Mouse (Mus musculus) small intestine, adult 2 months (tissue): Measurements from ENCODE around the gene Asb15. TPM values are rescaled to one million over a fixed set of nuclear protein-coding genes. Genes with fewer than 3 reads are reported as not detected.

Source experiments
- H3K27ac ChIP-seq: fragments of 200-500 bp; 2 replicates; pipeline ENCODE4 v1.5.1; 2012; ENCODE audit warnings: low read depth, low read length, control low read depth, inconsistent platforms; ENCODE audit not compliant: insufficient read depth
- H3K27me3 ChIP-seq: fragments of 200-500 bp; 2 replicates; pipeline ENCODE4 v1.6.1; 2012; ENCODE audit warnings: mild to moderate bottlenecking, moderate library complexity, low read length, inconsistent platforms; ENCODE audit not compliant: control insufficient read depth, insufficient read depth
- H3K36me3 ChIP-seq: fragments of 200-500 bp; 2 replicates; pipeline ENCODE4 v1.6.1; 2012; ENCODE audit warnings: mild to moderate bottlenecking, low read length, control low read depth, inconsistent platforms; ENCODE audit not compliant: control insufficient read depth, insufficient read depth
- H3K4me1 ChIP-seq: fragments of 200-500 bp; 2 replicates; pipeline ENCODE4 v1.6.1; 2012; ENCODE audit warnings: low read length, inconsistent platforms, mixed read lengths; ENCODE audit not compliant: control insufficient read depth, insufficient read depth, insufficient read length
- H3K4me3 ChIP-seq: fragments of 200-500 bp; 2 replicates; pipeline ENCODE4 v1.5.1; 2012; ENCODE audit warnings: low read depth, mild to moderate bottlenecking, control low read depth, inconsistent platforms, low read length, moderate library complexity
- CTCF ChIP-seq: fragments of 200-500 bp; IDR thresholded peaks from 2 replicates; pipeline ENCODE4 v1.5.1; 2012; ENCODE audit warnings: low read depth, mild to moderate bottlenecking, control low read depth, inconsistent platforms, low read length, moderate library complexity, mixed read lengths; ENCODE audit not compliant: insufficient replicate concordance, insufficient read length; ENCODE audit errors: extremely low read depth
- POLR2A ChIP-seq: fragments of 200-500 bp; IDR thresholded peaks from 2 replicates; pipeline ENCODE4 v1.6.1; 2012; ENCODE audit warnings: low read depth, mild to moderate bottlenecking, control low read depth, inconsistent platforms, low read length, moderate library complexity
- WGBS: fragments of 180-500 bp; shearing (Covaris S2); methylation state at CpG from one replicate; pipeline ENCODE4 v1.1.7; 2018; 5-methylcytosine and 5-hydroxymethylcytosine counted together
- polyA plus RNA-seq: library from polyadenylated mRNA; depleted of rRNA; stranded (reverse); fragments of >200 nt; gene quantifications from 2 replicates; pipeline ENCODE4 v1.2.3, GENCODE M21; 2012

Asb15 gene
- polyA plus RNA-seq, 1 experiment, result not detected

DNA sequence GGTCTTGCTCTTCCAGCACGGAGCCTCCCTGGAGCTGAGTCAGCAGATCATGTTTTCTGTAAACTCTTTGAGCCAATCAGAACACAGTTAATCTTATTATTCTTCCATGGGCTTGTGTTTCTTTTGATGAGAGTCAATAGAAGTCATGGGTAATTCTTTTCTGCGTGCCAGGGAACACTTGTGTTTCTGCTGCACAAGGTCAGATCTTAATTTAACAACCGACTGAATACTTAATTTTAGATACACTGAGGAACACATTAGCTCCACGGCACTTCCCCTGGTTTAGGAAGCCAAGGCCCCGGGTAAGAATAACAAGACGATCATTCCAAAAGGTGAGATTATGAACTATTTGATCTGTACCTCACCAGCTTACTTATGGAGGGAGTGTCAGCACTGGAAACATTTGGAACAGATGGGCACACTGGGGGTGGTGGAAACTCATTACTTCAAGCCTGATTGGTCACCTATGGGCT is 15.2 kb downstream of the Asb15 start:
- no peak overlapping the region for H3K4me3 ChIP-seq
- H3K4me1 ChIP-seq, result peaks cover 4% of the 10 kb centered on the region; the same call in 1 of the 2 replicates
- WGBS, result 75% methylated on average over 6 of the region's 6 CpGs
- no peaks in the 10 kb centered on the region for H3K27me3 ChIP-seq
- TF ChIP-seq CTCF (no peak), POLR2A (no peak)
- no peaks in the 10 kb centered on the region for H3K36me3 ChIP-seq
- H3K27ac ChIP-seq, result no peak overlapping the region

DNA sequence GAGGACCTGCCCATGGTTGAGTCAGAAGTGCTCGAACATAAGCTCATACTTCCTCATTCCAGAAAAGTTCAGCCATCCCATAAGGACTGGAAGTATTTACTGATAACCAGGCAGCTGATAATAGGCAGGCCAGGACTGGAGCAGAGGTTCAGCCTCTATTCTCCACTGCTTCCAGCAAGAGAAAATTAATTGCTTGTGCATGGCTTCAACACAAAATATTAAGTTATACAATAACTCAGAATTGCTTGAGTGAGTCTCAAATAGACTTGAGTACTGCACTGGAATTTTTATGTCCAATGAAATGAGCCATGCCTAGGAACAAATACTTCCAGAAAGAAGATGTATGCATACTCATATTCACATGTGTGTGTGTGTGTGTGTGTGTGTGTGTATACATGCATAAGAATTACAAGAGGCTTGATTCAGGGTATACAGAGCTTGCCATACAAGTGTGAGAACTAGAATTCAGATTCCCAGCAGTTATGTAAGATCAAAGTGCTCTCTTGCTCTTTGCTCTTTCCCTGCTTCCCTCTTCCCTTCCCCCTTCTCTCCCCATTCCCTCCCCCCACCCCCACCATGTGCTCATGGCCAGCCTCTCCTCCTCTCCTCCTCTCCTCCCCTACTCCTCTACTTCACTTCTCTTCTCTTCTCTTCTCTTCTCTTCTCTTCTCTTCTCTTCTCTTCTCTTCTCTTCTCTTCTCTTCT is 18.9 kb downstream of the Asb15 start:
- 15% methylated on average over 1 of the region's 1 CpGs for WGBS
- no peaks in the 10 kb centered on the region for H3K36me3 ChIP-seq
- no peaks in the 10 kb centered on the region for H3K27me3 ChIP-seq
- TF ChIP-seq POLR2A (no peak), CTCF (no peak)
- no peak overlapping the region for H3K4me3 ChIP-seq
- H3K27ac ChIP-seq, result no peak overlapping the region
- H3K4me1 ChIP-seq, result peaks cover 4% of the 10 kb centered on the region; the same call in 1 of the 2 replicates

DNA sequence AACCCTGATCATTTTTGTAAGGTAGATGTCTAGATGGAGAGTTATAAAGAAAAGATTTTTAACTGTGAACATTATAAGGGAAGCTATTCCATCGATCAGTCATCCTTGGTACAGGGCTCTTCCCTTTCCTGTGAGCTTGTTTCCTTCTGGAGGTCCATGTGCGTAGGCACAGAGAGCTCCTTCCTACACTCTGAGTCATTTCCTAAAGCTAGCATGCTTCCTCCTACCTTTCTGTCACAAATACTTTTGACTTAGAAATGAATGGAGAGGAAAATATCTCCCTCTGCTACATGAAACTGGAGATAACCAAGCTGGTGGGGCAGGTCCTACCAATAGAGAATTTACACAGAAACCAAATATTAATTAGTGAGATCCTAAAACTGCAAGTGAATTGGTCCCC is 21.9 kb downstream of the Asb15 start:
- Histone ChIP-seq H3K27ac (no peak overlapping the region), H3K4me1 (peaks cover 4% of the 10 kb centered on the region; the same call in 1 of the 2 replicates), H3K36me3 (no peaks in the 10 kb centered on the region), H3K27me3 (no peaks in the 10 kb centered on the region), H3K4me3 (no peak overlapping the region)
- WGBS, result 76% methylated on average over 2 of the region's 2 CpGs
- TF ChIP-seq POLR2A, result no peak
- TF ChIP-seq CTCF, result no peak

DNA sequence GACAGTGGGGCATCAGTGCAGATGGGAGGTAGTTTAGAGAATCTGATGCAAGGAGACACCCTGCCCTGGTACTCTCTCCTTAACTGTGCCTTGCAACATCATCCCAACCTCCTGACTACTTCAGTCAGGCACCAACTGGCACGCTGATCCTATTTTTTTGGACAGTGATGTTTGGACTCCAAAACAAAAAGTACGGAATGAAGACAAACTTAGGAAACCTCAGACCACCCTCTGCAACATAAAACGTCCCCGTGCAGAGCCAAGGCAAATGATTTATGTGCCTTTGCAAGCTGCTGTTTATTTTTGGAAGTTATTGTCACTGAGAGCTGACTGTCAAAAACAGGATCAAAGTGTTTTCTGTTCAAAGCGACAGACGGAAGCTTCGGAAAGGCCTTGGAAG is 24.1 kb downstream of the Asb15 start:
- 63% methylated on average over 7 of the region's 7 CpGs for WGBS
- H3K36me3 ChIP-seq, result no peaks in the 10 kb centered on the region
- no peak overlapping the region for H3K27ac ChIP-seq
- H3K4me1 ChIP-seq, result no peaks in the 10 kb centered on the region
- no peaks in the 10 kb centered on the region for H3K27me3 ChIP-seq
- no peak for TF ChIP-seq POLR2A
- no peak for TF ChIP-seq CTCF
- H3K4me3 ChIP-seq, result no peak overlapping the region

DNA sequence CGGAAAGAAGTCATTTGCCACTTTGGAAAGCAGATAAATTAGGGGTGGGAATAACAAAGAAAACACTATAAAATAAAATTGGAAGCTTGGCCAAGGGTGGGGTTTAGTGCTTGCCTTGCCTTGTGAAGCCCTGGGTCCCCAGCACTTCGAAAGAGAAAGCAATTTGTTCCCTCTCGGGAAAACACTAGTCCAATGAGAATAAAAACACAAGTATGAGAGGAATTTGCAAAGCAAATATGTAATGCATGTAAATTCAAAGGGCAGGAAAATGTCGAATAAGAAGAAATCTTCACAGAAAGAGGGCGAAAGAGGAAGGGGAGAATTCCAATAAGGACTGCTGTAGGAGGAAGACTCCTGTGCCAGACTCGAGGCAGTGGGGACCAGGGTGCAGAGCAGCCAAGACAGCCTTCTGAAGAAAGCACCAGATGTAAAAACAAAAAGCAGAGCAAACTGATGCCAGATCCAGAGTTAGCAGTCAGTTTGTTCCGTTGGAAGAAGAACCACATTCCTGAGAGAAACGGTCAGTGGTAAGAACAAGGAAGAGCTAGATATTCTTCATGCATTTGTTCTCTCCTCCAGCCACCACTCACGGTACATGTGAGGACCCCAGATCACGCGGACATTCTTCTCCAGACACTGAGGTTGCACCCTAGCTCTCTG is 26.6 kb downstream of the Asb15 start:
- Histone ChIP-seq H3K36me3 (no peaks in the 10 kb centered on the region), H3K27ac (no peak overlapping the region), H3K4me3 (no peak overlapping the region), H3K4me1 (no peaks in the 10 kb centered on the region), H3K27me3 (no peaks in the 10 kb centered on the region)
- no peak for TF ChIP-seq CTCF
- no peak for TF ChIP-seq POLR2A
- 39% methylated on average over 11 of the region's 11 CpGs for WGBS

DNA sequence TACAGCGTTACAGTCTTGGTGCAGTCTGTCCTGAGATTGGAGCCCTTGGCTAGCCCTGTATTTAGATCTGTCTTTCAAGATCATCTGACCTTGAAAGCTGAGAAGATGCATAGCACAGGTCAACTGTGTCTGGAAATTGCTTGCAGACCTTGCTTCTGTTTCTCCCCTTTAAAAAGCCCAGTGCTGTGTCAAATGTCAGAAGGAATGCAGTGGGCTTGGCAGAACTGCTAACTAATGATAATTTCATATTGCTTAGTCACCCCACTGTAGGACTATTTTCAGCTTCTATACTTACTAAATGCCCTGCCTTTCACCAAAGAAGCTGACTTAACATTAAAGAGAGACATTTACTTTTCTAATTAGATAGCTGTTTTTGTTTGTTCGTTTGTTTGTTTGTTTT is 27.5 kb downstream of the Asb15 start:
- H3K4me1 ChIP-seq, result no peaks in the 10 kb centered on the region
- H3K27me3 ChIP-seq, result no peaks in the 10 kb centered on the region
- no peak overlapping the region for H3K4me3 ChIP-seq
- WGBS, result 79% methylated on average over 2 of the region's 2 CpGs
- no peak for TF ChIP-seq CTCF
- TF ChIP-seq POLR2A, result no peak
- no peak overlapping the region for H3K27ac ChIP-seq
- no peaks in the 10 kb centered on the region for H3K36me3 ChIP-seq

DNA sequence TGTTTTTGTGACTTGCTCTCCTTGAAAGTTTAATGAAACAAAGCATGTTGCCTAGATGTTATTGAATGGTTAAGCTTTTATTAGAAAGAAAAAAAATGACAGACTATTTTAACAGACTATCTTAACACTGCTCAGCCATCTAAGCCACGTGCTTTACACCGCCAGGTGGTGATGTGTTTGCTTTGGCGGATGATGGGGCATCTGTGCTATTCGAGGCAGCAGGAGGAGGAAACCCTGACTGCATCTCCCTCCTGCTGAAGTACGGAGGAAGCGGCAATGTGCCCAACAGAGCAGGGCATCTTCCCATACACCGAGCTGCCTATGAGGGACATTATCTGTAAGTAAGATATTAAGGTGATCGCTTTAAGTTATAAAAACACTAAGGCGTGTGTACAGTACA is 36.1 kb downstream of the Asb15 start:
- 64% methylated on average over 9 of the region's 9 CpGs for WGBS
- H3K27ac ChIP-seq, result no peak overlapping the region
- H3K4me3 ChIP-seq, result no peak overlapping the region
- TF ChIP-seq CTCF, result no peak
- no peak for TF ChIP-seq POLR2A
- no peaks in the 10 kb centered on the region for H3K4me1 ChIP-seq
- no peaks in the 10 kb centered on the region for H3K27me3 ChIP-seq
- H3K36me3 ChIP-seq, result no peaks in the 10 kb centered on the region
